Mouse (Mus musculus) liver, postnatal 0 days (tissue): ENCODE measurements around the gene Kntc1.

Experiments
- CTCF ChIP-seq: sonication (generic); IDR thresholded peaks from 2 replicates; pipeline ENCODE4 v1.5.1; 2016; ENCODE audit warnings: antibody characterized with exemption, low read depth
- EP300 ChIP-seq: IDR thresholded peaks from 2 replicates; pipeline ENCODE4 v1.6.1; 2016; ENCODE audit warnings: antibody characterized with exemption, low read depth, mild to moderate bottlenecking

- no peak for TF ChIP-seq EP300
- TF ChIP-seq CTCF = no peak
Observed at GRCm38 (mm10) chr5:123781864-123782263, 32.3 kb downstream of the Kntc1 start.
